Mouse (Mus musculus) heart, postnatal 10 days (tissue): ENCODE measurements around the gene Qrfpr. TPM values are rescaled to one million over a fixed set of nuclear protein-coding genes. Genes with fewer than 3 reads are reported as not detected.
A peak's percentile ranks its signal among the peaks of the same experiment; 100 is the strongest.

Experiments used
- DNase-seq, 2 experiments: peaks; one replicate each; pipeline ENCODE4 v3.0.0; 2021
- intact Hi-C: fragments of 180-260 bp; cut with DNase I; formaldehyde crosslinking; loops from one replicate; pipeline ENCODE4 v1.15.1; 2025
- total RNA-seq, 2 experiments: library from RNA; stranded (reverse); gene quantifications; 2 replicates each; pipeline ENCODE4 v1.2.3; 2021

The Qrfpr gene
- total RNA-seq: not detected

DNA sequence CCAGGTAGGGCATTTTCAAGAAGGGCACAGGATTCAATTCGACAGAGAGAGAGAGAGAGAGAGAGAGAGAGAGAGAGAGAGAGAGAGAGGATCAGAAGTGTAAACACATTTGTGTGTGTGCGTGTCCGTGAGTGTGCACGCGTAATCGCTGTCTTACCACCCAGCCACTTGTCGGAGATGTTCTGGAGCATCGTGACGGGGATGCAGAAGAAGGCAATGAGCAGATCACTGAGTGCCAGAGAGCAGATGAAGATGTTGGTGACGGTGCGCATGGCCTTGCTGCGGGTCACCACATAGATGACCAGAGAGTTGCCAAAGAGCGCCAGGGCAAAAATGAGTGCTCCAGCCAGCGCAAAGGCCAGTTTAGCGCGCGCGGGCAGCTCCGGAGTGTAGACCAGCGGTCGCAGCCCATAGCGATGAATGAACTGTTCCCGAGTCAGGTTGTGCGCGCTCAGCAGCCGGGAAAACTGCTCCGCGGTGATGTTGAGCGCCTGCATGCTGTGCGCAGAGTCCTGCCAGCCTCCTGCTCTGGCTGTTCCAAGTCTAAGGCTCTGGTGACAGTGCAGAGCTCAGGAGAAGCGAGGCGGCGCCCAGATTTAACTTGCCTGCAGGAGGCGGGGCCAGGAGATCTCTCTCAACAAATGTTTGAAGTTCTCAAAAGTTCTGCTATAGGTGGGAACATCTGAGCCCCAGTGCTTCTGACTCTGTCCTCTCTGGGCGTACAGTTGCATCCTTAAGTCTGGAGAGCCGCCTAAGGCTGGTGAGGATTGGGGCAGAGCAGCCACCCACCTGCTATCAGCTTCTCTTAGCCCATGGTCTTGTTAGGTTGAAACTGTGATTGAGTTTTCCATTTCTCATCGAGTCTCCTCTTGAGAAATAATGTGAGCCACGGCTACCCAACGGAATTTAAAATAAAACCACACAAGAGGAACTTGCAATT, at the start of gene Qrfpr:
Qrfpr (minus strand) TSS at position 571 of the 940 bp plus-strand sequence.
- intact Hi-C loops: no loop called here
- DNase-seq: peak; percentile 4 to 5

DNA sequence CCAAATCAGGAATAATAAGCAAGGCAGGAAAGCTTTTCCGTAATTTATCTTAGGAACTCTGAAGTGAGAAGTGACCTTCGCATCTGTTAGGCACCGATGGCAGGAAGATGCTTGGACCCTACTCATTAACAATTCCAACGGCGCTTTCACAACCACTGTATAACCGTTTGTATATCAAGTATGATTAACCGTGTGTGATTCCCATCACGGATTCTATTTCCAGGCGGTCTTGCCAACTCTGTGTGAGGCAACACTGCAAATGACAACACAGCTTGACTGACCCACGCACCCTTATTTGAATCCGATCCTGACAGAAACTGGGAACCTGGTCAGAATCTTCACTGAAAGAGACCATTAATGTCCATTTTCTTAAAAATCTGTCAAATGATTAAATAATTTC, 41.8 kb upstream of the Qrfpr start:
- no peak for DNase-seq
- intact Hi-C loops: no loop called here

GRCm38 (mm10) chr3:36263265-36263664, 41.2 kb upstream of the Qrfpr start:
- intact Hi-C loops: no loop called here
- no peak for DNase-seq

DNA sequence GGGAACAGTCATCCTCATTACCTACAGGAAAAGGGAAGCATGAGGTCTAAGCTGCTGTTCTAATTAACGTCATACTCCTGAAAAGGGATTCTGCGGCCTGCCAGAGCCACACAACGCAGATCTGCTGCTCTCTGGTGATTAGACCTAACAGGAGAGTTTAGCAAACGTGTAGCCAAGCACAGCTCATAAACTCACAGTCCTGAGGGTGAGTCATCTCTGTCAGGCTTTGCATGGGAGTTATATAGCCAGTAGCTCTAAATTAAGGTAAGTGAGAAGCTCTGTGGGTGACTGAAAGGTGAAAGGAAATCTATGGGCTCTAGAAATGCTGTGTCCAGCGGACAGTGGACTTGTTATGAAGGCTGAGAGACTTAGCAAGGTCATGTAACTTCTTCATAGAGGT, 28.5 kb upstream of the Qrfpr start:
- DNase-seq: peak; percentile 1 to 3
- intact Hi-C loops: no loop called here

DNA sequence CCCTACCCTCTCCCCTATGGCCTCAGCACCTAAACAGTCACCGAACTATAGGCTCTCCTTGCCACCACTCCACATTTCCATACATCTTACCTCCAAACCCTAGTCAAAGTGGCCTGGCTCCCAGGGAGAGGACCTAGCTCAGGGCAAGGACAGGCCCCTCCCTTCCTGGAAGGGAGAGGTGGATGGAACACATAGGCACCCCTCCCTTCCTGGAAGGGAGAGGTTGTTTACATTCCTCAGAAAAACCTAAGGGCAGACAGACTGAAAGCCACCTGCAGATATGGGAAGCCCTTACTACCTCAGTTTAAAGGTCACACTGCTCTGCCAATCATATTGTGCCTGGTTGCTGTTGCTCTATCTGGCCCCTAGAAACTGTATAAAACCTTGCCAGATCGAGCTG, 26.3 kb upstream of the Qrfpr start:
- DNase-seq: no peak
- intact Hi-C loops: no loop called here

- intact Hi-C loops: no loop called here
- no peak for DNase-seq
Observed at GRCm38 (mm10) chr3:36229941-36230340, 7.8 kb upstream of the Qrfpr start.

DNA sequence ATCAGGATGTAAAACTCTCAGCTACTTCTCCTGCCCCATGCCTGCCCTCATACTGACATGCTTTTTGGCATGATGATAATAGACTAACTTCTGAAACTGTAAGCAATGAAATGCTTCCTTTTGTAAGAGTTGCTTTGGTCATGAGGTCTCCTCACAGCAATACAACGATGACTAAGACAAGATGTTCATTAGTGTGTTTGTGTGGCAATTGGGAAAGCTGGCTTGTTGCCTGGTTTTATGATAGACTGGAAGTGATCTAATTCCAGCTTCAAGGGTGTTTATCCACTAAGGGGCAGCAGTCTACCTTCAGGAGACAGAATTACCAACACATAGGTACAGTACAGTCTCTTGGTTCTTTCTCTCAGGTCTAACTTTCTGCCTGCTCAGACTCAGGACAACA, 5.1 kb upstream of the Qrfpr start:
- intact Hi-C loops: no loop called here
- DNase-seq: peak; percentile 7 to 10

DNA sequence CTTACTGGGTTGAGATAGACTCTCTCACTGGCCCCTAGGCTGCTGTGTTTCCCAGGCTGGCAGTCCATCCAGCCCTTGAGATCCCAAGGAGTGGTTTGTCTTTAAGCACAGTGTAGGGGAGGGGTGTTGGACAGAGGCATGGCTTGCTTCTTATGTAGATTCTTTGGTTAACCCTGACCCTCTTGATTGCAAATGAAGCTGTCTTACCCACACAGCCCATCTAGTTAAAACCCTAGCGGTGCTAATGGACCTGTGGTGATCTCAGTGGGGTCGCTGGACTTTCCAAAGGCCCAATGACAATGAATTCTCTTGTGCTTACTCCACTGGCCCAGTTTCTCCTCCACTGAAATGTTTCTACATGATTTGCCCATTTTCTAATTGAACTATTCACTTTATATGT, 1.2 kb upstream of the Qrfpr start:
- intact Hi-C loops: no loop called here
- DNase-seq: no peak

- DNase-seq: no peak
Observed at GRCm38 (mm10) chr3:36212758-36213157, 9.4 kb downstream of the Qrfpr start.

DNA sequence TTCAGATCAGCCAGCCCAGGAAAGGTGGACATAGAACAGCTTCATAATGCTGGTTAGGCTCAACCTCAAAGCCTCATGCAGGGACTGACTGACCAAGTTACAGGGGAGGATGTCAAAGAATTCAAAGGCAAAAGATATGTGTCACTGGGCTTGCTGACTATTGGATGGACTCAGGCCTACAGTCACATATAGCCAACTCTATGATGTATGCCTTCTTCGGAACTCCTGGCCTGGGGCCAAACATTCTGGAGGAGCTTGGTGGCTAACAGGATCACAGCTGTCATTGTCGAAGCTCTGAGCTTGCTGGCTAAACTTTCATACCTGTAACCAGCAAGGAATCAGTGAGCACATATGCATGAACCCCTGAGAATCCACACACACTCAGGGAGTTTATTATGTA, 11.2 kb downstream of the Qrfpr start:
- DNase-seq: no peak
- intact Hi-C loops: loop anchor here (1.0 to 5.0 kb wide), 3 partner anchors 121 to 286 kb away; no protein-coding TSS in a partner anchor

More at GRCm38 (mm10) chr3:36212758-36213157, 9.4 kb downstream of the Qrfpr start:
- intact Hi-C loops: loop anchor here (5.0 kb wide), 1 partner anchor 120 kb away; no protein-coding TSS in a partner anchor

- intact Hi-C loops: loop anchor here (1.0 to 5.0 kb wide), 3 partner anchors 122 to 287 kb away; no protein-coding TSS in a partner anchor
- peak; percentile 32 to 60 for DNase-seq
Observed at GRCm38 (mm10) chr3:36209776-36210555, 12.1 kb downstream of the Qrfpr start.

DNA sequence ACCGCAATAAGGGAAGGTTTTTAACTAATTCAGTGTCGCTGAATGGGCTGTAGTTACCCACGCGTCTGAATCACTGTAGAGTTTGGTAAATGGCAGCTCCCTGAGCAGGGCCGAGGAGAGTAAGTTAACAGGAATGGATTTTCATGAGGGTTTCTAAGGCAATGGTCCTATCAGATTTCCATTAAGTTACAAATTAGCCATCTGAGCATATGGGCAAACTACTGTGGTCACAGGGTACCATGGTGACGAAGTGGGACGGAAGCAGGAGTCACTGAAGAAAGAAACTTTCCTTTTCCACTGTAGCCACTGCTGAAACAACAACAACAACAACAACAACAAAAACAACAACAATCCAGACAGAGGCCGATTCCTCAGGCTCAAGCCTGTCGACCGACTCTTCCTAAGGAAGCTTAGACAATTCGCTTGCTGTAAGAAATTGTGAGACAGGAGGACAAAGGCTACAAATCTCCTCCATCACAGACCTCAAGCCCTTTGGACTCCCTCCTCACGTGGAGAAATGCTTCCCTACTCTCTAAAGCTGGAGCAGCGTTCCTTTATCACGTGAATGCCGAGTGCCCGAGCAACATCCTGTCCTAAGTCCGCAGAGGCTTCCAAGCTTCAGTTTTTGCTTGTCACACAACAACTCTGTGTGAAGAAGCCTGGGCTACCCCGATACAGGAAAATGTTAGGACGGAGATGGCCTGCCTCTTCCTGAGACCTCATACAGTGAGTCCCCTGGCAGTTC, 14.4 kb downstream of the Qrfpr start:
- intact Hi-C loops: no loop called here
- DNase-seq: no peak

GRCm38 (mm10) chr3:36202932-36203331, 19.2 kb downstream of the Qrfpr start:
- intact Hi-C loops: no loop called here
- DNase-seq: peak in 1 of 2 experiments; percentile 8

DNA sequence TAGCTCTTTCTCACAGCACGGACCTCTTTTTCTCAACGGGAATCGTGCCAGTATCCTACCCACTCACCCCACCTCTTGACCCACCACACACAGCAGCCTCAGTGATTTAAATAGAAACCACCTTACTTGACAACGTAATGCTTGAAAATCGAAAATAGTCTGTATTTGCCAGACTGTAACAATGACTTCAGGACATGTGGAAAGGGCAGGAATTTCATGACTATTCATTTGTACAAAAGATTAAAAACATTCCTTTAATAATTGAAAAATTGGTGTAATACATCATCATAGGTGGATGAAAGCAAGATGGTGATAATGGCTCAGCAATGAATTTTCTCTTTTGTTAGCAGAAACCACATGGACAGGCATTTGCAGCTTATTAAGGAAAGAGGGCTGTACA, 21.0 kb downstream of the Qrfpr start:
- intact Hi-C loops: no loop called here
- DNase-seq: no peak

DNA sequence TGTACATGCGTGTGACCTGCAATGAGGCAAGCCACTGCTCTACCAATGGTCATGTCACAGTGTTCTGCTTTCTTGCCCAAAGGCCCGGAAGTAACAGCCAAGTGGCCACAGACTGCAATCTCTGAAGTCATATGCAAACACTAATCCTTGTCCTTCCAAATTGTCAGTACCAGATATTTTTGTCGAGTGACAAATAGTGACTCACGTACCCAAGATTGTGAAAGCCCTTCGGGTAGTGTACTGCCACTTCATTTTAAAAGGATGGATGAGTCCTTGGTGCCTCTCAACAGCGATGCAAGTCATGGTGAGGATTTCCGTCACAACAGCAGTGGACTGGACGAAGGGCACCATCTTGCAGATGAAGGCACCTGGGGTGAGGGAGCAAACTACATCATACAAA, 32.9 kb downstream of the Qrfpr start:
- DNase-seq: no peak
- intact Hi-C loops: no loop called here

- intact Hi-C loops: no loop called here
- no peak for DNase-seq
Observed at GRCm38 (mm10) chr3:36186510-36186909, 35.6 kb downstream of the Qrfpr start.

DNA sequence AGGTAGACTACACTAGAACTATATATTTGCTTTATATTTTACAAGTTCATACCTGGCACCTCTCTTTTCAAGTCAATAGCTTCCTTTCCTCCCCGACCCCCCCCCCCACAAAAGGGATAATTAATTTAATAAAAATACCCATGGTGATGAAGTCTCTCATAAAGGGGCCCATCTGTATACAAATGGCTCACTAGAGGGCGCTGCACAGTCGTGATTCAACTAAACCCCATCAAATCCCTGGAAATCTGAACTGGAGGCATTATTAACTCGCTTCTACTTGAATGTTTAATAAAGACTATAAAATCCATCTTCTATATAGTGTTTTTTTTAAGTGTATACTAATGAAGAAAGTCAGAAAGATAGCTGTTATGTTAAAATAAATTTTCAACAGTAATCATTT, 40.6 kb downstream of the Qrfpr start:
- intact Hi-C loops: loop anchor here (2.0 kb wide), 2 partner anchors 261 to 315 kb away; no protein-coding TSS in a partner anchor

GRCm38 (mm10) chr3:36173761-36174160, 48.4 kb downstream of the Qrfpr start:
- no peak for DNase-seq
- intact Hi-C loops: no loop called here

More for the DNA sequence above, 40.6 kb downstream of the Qrfpr start:
- DNase-seq: peak; percentile 42 to 69

- intact Hi-C loops: no loop called here
- no peak for DNase-seq
Observed at GRCm38 (mm10) chr3:36171348-36171747, 50.8 kb downstream of the Qrfpr start.

GRCm38 (mm10) chr3:36170670-36171210, 51.4 kb downstream of the Qrfpr start:
- intact Hi-C loops: no loop called here
- no peak for DNase-seq
